Mouse (Mus musculus) thymus, adult 2 months (tissue): ENCODE data around the gene Mfsd2a.

Experiments
- CTCF ChIP-seq: fragments of 200-500 bp; IDR thresholded peaks from 2 replicates; pipeline ENCODE4 v1.5.1; 2012; ENCODE audit warnings: mild to moderate bottlenecking, control low read depth, low read length, moderate library complexity, borderline replicate concordance; ENCODE audit not compliant: control insufficient read depth, poor library complexity, insufficient read depth; ENCODE audit errors: extremely low read depth
- POLR2A ChIP-seq: fragments of 200-500 bp; IDR thresholded peaks from 2 replicates; pipeline ENCODE4 v1.6.1; 2012; ENCODE audit warnings: mild to moderate bottlenecking, low read length, control low read depth, moderate library complexity; ENCODE audit not compliant: control insufficient read depth, poor library complexity, insufficient read depth; ENCODE audit errors: extremely low read depth

- TF ChIP-seq POLR2A (no peak), CTCF (no peak)
Observed at GRCm38 (mm10) chr4:122930939-122931590, 29.9 kb downstream of the Mfsd2a start.
